Mouse (Mus musculus) MN1 (cell line): ENCODE data around the gene Tmem147.
A peak's percentile ranks its signal among the peaks of the same experiment; 100 is the strongest.
"Not testable (repeated sequence)": the region's sequence is repeated elsewhere in the genome, so short reads cannot be mapped to it uniquely, and the experiment has no call there.

ENCODE experiments used
- DNase-seq: peaks from one replicate; pipeline ENCODE4 v3.0.0-alpha.2; 2016; ENCODE audit warnings: low spot score

The Tmem147 gene

GRCm38 (mm10) chr7:30729396-30730063 lies at the start of gene Tmem147:
TSS of gene Tmem147 (minus strand) at chr7:30729540.
- DNase-seq: peak; percentile 97

- DNase-seq: no peak
These were observed 48.6 kb upstream of the Tmem147 start for GRCm38 (mm10) chr7:30777911-30778310.

- DNase-seq: no peak
These were observed 47.8 kb upstream of the Tmem147 start for GRCm38 (mm10) chr7:30777081-30777579.

- DNase-seq: no peak
These were observed 46.8 kb upstream of the Tmem147 start for GRCm38 (mm10) chr7:30776104-30776503.

GRCm38 (mm10) chr7:30769236-30769635 lies 39.9 kb upstream of the Tmem147 start:
- DNase-seq: peak; percentile 55

- DNase-seq: no peak
These were observed 37.1 kb upstream of the Tmem147 start for GRCm38 (mm10) chr7:30766408-30766807.

GRCm38 (mm10) chr7:30765173-30765572 lies 35.8 kb upstream of the Tmem147 start:
- DNase-seq: no peak

- no peak for DNase-seq
These were observed 34.1 kb upstream of the Tmem147 start, which contains the start of gene Dmkn for GRCm38 (mm10) chr7:30763456-30763855. TSS of gene Dmkn (plus strand) at chr7:30763756.

GRCm38 (mm10) chr7:30761769-30762352 lies 32.5 kb upstream of the Tmem147 start:
- DNase-seq: no peak

- DNase-seq: peak; percentile 30
These were observed 29.5 kb upstream of the Tmem147 start for GRCm38 (mm10) chr7:30758853-30759252.

GRCm38 (mm10) chr7:30757001-30757400 lies 27.7 kb upstream of the Tmem147 start:
- no peak for DNase-seq

- DNase-seq: no peak
These were observed 21.8 kb upstream of the Tmem147 start, which contains the start of gene Sbsn for GRCm38 (mm10) chr7:30751086-30751669. TSS of gene Sbsn (plus strand) at chr7:30751471.

GRCm38 (mm10) chr7:30749824-30750606 lies 20.7 kb upstream of the Tmem147 start:
- DNase-seq: no peak

- no peak for DNase-seq
These were observed 18.3 kb upstream of the Tmem147 start for GRCm38 (mm10) chr7:30747525-30748204.

- DNase-seq: no peak
These were observed 14.8 kb upstream of the Tmem147 start for GRCm38 (mm10) chr7:30744022-30744598.

GRCm38 (mm10) chr7:30743617-30744016 lies 14.3 kb upstream of the Tmem147 start, which contains the start of gene Gapdhs:
TSS of gene Gapdhs (minus strand) at chr7:30743681.
- not testable (repeated sequence) for DNase-seq

GRCm38 (mm10) chr7:30742570-30742969 lies 13.2 kb upstream of the Tmem147 start:
- DNase-seq: not testable (repeated sequence)

- no peak for DNase-seq
These were observed 6.9 kb upstream of the Tmem147 start for GRCm38 (mm10) chr7:30736211-30736610.

- DNase-seq: not testable (repeated sequence)
These were observed 853 bp upstream of the Tmem147 start for GRCm38 (mm10) chr7:30730064-30730722.

- no peak for DNase-seq
These were observed 473 bp downstream of the Tmem147 start for GRCm38 (mm10) chr7:30728739-30729395.
